Mouse (Mus musculus) midbrain, postnatal 0 days (tissue): ENCODE results near the gene Sptbn2. TPM values are rescaled to one million over a fixed set of nuclear protein-coding genes. Genes with fewer than 3 reads are reported as not detected.

ENCODE experiments used
- ATAC-seq: fragments of 200-750 bp; cut with Nextera tagmentation; 2 replicates; pipeline ENCODE4 v1.8.0; 2017; ENCODE audit warnings: moderate number of reproducible peaks, mild to moderate bottlenecking, moderate TSS enrichment, moderate library complexity; ENCODE audit not compliant: low FRiP score
- DNase-seq: peaks from one replicate; pipeline ENCODE4 v3.0.0-alpha.2; 2015; ENCODE audit warnings: low spot score
- H3K27ac ChIP-seq: fragments of 300-500 bp; sonication (generic); 2 replicates; pipeline ENCODE4 v1.5.1; 2014; ENCODE audit warnings: low read depth, mild to moderate bottlenecking, low read length, mixed read lengths
- H3K27me3 ChIP-seq: fragments of 300-500 bp; sonication (generic); 2 replicates; pipeline ENCODE4 v1.6.1; 2014; ENCODE audit warnings: low read length, control low read depth, mixed read lengths; ENCODE audit not compliant: insufficient read depth
- H3K36me3 ChIP-seq: fragments of 300-500 bp; sonication (generic); 2 replicates; pipeline ENCODE4 v1.6.1; 2014; ENCODE audit warnings: low read length, control low read depth, mixed read lengths; ENCODE audit not compliant: insufficient read depth
- H3K4me1 ChIP-seq: fragments of 300-500 bp; sonication (generic); 2 replicates; pipeline ENCODE4 v1.6.1; 2014; ENCODE audit warnings: mild to moderate bottlenecking, control low read depth, antibody characterized with exemption, low read length, mixed read lengths; ENCODE audit not compliant: insufficient read depth
- H3K4me2 ChIP-seq: fragments of 300-500 bp; sonication (generic); 2 replicates; pipeline ENCODE4 v1.6.1; 2014; ENCODE audit warnings: low read depth, mild to moderate bottlenecking, low read length, mixed read lengths; ENCODE audit not compliant: poor library complexity, severe bottlenecking
- H3K4me3 ChIP-seq: fragments of 300-500 bp; sonication (generic); 2 replicates; pipeline ENCODE4 v1.5.1; 2014; ENCODE audit warnings: low read depth, mild to moderate bottlenecking, low read length, moderate library complexity
- H3K9ac ChIP-seq: fragments of 300-500 bp; sonication (generic); replicated peaks from 2 replicates; pipeline ENCODE4 v1.6.1; 2014; ENCODE audit warnings: mild to moderate bottlenecking, low read length, moderate library complexity, mixed read lengths; ENCODE audit not compliant: poor library complexity, severe bottlenecking
- H3K9me3 ChIP-seq: fragments of 300-500 bp; sonication (generic); 2 replicates; pipeline ENCODE4 v1.6.1; 2016; ENCODE audit warnings: low read length, control low read depth
- CTCF ChIP-seq: IDR thresholded peaks from 2 replicates; pipeline ENCODE4 v1.5.1; 2016; ENCODE audit warnings: antibody characterized with exemption, mild to moderate bottlenecking
- WGBS: fragments of 180-500 bp; shearing (Covaris S2); extraction: QIAGEN DNeasy Blood & Tissue Kit; methylation state at CpG from one replicate; pipeline ENCODE4 v1.1.7; 2014; 5-methylcytosine and 5-hydroxymethylcytosine counted together
- polyA plus RNA-seq: library from polyadenylated mRNA; unstranded; fragments of >200 nt; fragmentation: Nextera tagmentation; extraction: Ambion mirVana; gene quantifications from 2 replicates; pipeline ENCODE4 v1.2.1, GENCODE M21; 2015
- total RNA-seq: library from RNA; depleted of rRNA; stranded (reverse); fragments of >200 nt; gene quantifications from 2 replicates; pipeline ENCODE4 v1.2.3, GENCODE M21; 2014; rRNA removed

Gene Sptbn2
- total and polyA plus RNA-seq, 2 experiments from 2014 or later = 19.7 to 154 TPM

DNA sequence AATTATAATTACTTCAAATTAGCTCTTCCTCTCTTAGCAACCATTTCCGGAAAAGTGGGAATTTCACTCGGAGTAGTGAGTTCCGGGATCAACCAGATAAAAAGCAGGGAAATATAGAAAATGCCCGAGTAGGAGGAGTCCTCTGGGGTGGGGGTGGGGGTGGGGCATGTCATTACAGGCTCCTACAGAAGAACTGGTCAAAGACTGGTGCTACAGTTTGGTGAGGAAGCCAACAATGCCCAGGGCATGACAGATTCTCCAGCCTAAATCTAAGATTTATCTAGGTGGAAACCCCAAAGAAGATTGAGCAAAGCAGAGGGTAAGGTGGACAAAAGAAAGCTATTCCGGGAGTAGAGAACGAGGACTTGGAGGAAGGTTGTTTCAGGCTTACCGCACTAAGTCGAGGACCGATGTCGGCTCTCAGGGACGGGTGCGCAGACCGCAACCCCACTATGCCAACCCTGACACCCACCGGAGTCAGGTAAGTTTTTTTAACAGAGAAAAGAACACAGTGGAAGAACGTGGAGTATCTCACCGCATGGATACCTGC, 82.4 kb downstream of the Sptbn2 start:
- no peak for TF ChIP-seq CTCF
- Histone ChIP-seq H3K27me3 (no peaks in the 10 kb centered on the region), H3K36me3 (peaks cover 5% of the 10 kb centered on the region; the same call in 1 of the 2 replicates), H3K4me3 (peak overlapping the region; percentile 73), H3K4me1 (peaks cover 13% of the 10 kb centered on the region; the same call in 1 of the 2 replicates), H3K4me2 (peak overlapping the region; percentile 66), H3K27ac (peak overlapping the region; percentile 86), H3K9me3 (no peaks in the 10 kb centered on the region), H3K9ac (peak overlapping the region; percentile 79)
- WGBS = 2% methylated on average over 16 of the region's 16 CpGs
- DNase-seq = peak; percentile 14
- 0 out of 2 replicates have a peak, but pooled peaks have one; percentile 50 for ATAC-seq

DNA sequence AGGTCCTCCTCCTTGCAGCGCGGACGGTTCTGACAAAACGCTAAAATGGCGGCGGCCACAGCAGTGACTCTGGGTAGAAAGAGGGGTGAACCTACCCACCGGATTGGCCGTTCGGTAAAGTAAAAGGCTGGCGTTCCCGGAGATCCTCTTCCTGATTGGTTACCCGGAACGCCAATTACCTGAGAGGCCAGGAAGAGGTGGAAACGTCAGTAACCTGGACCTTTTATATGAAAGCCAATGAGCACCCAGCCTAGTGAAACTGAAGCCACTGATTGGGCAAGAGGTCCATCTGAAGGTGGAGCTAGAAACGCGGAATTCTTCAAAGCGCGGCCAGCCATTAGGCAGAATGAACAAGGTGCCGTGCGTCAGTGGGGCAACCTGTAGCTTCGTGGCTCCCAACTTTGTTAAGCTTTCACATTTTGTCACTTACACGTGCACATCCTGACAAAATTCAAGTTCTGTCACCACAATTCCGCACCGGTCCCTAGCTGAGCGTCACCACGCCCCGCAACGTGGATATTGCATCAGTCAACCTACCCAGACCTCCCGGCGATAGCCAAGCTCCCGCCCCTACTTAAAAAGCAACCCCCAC, 83.0 kb downstream of the Sptbn2 start, which contains the start of gene Rbm4:
TSS of gene Rbm4 (minus strand) at position 71 of the 592 bp plus-strand sequence.
- peak within 1 kb of the TSS; percentile 86 for H3K27ac ChIP-seq
- TF ChIP-seq CTCF = no peak
- no peaks in the 10 kb centered on the region for H3K27me3 ChIP-seq
- peak within 1 kb of the TSS; percentile 73 for H3K4me3 ChIP-seq
- H3K9ac ChIP-seq = peak within 1 kb of the TSS; percentile 79
- under 1% methylated on average over 31 of the region's 31 CpGs for WGBS
- peaks cover 6% of the 10 kb centered on the region; the same call in 1 of the 2 replicates for H3K36me3 ChIP-seq
- no peaks in the 10 kb centered on the region for H3K9me3 ChIP-seq
- DNase-seq (peak; percentile 100), ATAC-seq (peak; percentile 99)
- H3K4me1 ChIP-seq = peaks cover 13% of the 10 kb centered on the region; the same call in 1 of the 2 replicates
- peak within 1 kb of the TSS; percentile 66 for H3K4me2 ChIP-seq

DNA sequence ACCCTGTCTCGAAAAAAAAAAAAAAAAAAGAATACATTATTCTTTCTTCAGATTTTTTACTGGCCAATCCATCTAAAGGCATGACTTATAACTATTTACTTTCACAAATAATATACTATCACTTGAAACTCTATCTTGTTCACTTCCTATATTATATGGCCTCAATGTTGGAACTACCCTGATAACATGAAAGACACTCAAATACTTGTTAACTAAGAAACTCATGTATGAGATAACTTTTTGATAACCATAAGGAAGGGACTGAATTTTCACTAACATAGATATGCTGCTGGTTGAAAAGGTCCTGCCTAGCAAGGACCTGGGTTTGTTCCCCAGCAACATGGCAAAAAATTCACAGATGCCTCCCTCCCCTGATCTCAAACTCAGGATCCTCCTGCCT, 85.0 kb downstream of the Sptbn2 start:
- ATAC-seq = no peak

DNA sequence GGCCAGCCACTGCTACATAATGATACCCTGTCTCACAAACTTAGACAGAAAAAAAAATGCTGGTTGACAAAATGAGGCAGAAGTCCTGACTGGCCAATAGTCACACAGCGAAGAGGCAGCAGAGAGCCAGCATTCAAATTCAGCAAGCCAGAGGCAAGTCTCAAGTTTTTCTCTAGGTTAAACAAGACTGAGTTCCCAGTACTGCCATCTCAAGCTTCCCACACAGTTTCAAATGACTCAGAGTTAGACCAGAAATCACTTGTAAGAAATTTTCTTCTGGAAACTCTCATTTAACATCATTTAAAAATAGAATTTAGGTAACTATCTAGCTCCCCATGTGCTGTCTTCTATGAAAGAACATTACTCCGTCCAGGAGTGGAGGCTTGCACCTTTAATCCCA, 86.9 kb downstream of the Sptbn2 start:
- DNase-seq = no peak
- H3K36me3 ChIP-seq = peaks cover 24% of the 10 kb centered on the region
- 96% methylated on average over 2 of the region's 2 CpGs for WGBS
- H3K27me3 ChIP-seq = no peaks in the 10 kb centered on the region
- ATAC-seq = no peak
- H3K27ac ChIP-seq = no peak overlapping the region
- no peaks in the 10 kb centered on the region for H3K9me3 ChIP-seq
- H3K4me3 ChIP-seq = no peak overlapping the region
- no peak for TF ChIP-seq CTCF
- H3K4me1 ChIP-seq = no peaks in the 10 kb centered on the region
- no peak overlapping the region for H3K4me2 ChIP-seq
- H3K9ac ChIP-seq = no peak overlapping the region

More for the DNA sequence above, 85.0 kb downstream of the Sptbn2 start:
- Histone ChIP-seq H3K9me3 (no peaks in the 10 kb centered on the region), H3K4me2 (no peak overlapping the region), H3K27ac (no peak overlapping the region), H3K36me3 (peaks cover 10% of the 10 kb centered on the region), H3K27me3 (no peaks in the 10 kb centered on the region), H3K4me1 (peaks cover 4% of the 10 kb centered on the region; the same call in 1 of the 2 replicates), H3K9ac (no peak overlapping the region), H3K4me3 (no peak overlapping the region)
- DNase-seq = no peak
- no peak for TF ChIP-seq CTCF
- WGBS = 93% methylated on average over 1 of the region's 1 CpGs

DNA sequence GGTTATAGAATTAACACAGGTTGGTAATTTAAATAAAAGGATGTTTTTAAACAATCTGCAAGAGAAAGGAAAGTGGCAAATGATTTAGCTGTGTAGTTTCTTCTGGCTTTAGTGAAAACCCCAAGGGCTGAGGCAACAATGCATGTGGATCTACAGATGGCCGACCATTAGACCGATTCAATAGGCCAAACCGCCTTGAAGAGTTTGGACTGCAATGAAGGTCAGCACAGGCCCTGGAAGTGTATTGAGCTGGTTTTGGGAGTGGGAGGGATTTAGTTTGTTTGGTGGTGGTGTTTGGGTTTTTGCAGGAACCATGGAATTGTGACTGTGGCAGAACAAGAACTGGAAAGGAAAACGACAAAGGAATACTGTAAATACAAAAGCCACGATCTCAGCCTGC, 88.1 kb downstream of the Sptbn2 start:
- Histone ChIP-seq H3K27ac (no peak overlapping the region), H3K9ac (no peak overlapping the region), H3K4me3 (no peak overlapping the region), H3K4me2 (no peak overlapping the region), H3K36me3 (peaks cover 34% of the 10 kb centered on the region), H3K9me3 (no peaks in the 10 kb centered on the region), H3K4me1 (no peaks in the 10 kb centered on the region), H3K27me3 (no peaks in the 10 kb centered on the region)
- no peak for DNase-seq
- WGBS = 95% methylated on average over 5 of the region's 5 CpGs
- TF ChIP-seq CTCF = no peak
- no peak for ATAC-seq

Other genes starting within 250 kb of the Sptbn2 start
- 12.2 and 20.9 TPM in 2 replicates for gene Syt12, start 233.7 kb upstream of the Sptbn2 start, total RNA-seq
- 7.0 and 7.6 TPM in 2 replicates for gene Syt12, start 233.7 kb upstream of the Sptbn2 start, polyA plus RNA-seq
- not detected in 2 replicates for gene 2010003K11Rik, start 212.6 kb upstream of the Sptbn2 start, total RNA-seq
- 0.23 TPM in 1 of 2 replicates, not detected in the other for gene 2010003K11Rik, start 212.6 kb upstream of the Sptbn2 start, polyA plus RNA-seq
- gene Pcx, start 200.7 kb upstream of the Sptbn2 start, total RNA-seq = 45.1 and 57.8 TPM in 2 replicates
- 32.0 and 41.2 TPM in 2 replicates for gene Pcx, start 200.7 kb upstream of the Sptbn2 start, polyA plus RNA-seq
- 164 TPM in 2 replicates for gene Lrfn4, start 95.5 kb upstream of the Sptbn2 start, total RNA-seq
- 15.4 and 17.1 TPM in 2 replicates for gene Lrfn4, start 95.5 kb upstream of the Sptbn2 start, polyA plus RNA-seq
- gene Rce1, start 85.5 kb upstream of the Sptbn2 start, total RNA-seq = 74.9 and 85.1 TPM in 2 replicates
- gene Rce1, start 85.5 kb upstream of the Sptbn2 start, polyA plus RNA-seq = 43.3 and 46.7 TPM in 2 replicates
- 0.99 and 3.0 TPM in 2 replicates for gene Gm960, start 12.5 kb upstream of the Sptbn2 start, total RNA-seq
- gene Gm960, start 12.5 kb upstream of the Sptbn2 start, polyA plus RNA-seq = 5.9 and 6.4 TPM in 2 replicates
- 63.2 and 89.1 TPM in 2 replicates for gene Rbm4b, start 45.3 kb downstream of the Sptbn2 start, total RNA-seq
- 88.6 and 89.7 TPM in 2 replicates for gene Rbm4b, start 45.3 kb downstream of the Sptbn2 start, polyA plus RNA-seq
- gene Rbm4, start 82.7 kb downstream of the Sptbn2 start, total RNA-seq = 90.5 and 97.4 TPM in 2 replicates
- gene Rbm4, start 82.7 kb downstream of the Sptbn2 start, polyA plus RNA-seq = 39.0 and 40.0 TPM in 2 replicates
- gene Gm21992, start 100.4 kb downstream of the Sptbn2 start, total RNA-seq = 8.1 and 22.3 TPM in 2 replicates
- 12.6 and 17.9 TPM in 2 replicates for gene Gm21992, start 100.4 kb downstream of the Sptbn2 start, polyA plus RNA-seq
- 41.5 and 43.8 TPM in 2 replicates for gene Rbm14, start 100.5 kb downstream of the Sptbn2 start, total RNA-seq
- 37.9 and 38.4 TPM in 2 replicates for gene Rbm14, start 100.5 kb downstream of the Sptbn2 start, polyA plus RNA-seq
- 19.9 and 20.0 TPM in 2 replicates for gene Ccs, start 128.2 kb downstream of the Sptbn2 start, total RNA-seq
- gene Ccs, start 128.2 kb downstream of the Sptbn2 start, polyA plus RNA-seq = 40.1 and 42.6 TPM in 2 replicates
- 0.38 and 1.0 TPM in 2 replicates for gene Ccdc87, start 128.2 kb downstream of the Sptbn2 start, total RNA-seq
- gene Ccdc87, start 128.2 kb downstream of the Sptbn2 start, polyA plus RNA-seq = 1.1 and 1.2 TPM in 2 replicates
- 117 and 125 TPM in 2 replicates for gene Ctsf, start 144.0 kb downstream of the Sptbn2 start, total RNA-seq
- 82.5 and 91.1 TPM in 2 replicates for gene Ctsf, start 144.0 kb downstream of the Sptbn2 start, polyA plus RNA-seq
- gene Actn3, start 166.7 kb downstream of the Sptbn2 start, total RNA-seq = 4.5 and 5.3 TPM in 2 replicates
- 3.8 and 4.4 TPM in 2 replicates for gene Actn3, start 166.7 kb downstream of the Sptbn2 start, polyA plus RNA-seq
- gene Zdhhc24, start 167.5 kb downstream of the Sptbn2 start, total RNA-seq = 24.0 and 29.8 TPM in 2 replicates
- gene Zdhhc24, start 167.5 kb downstream of the Sptbn2 start, polyA plus RNA-seq = 17.2 and 18.1 TPM in 2 replicates
- gene Bbs1, start 195.5 kb downstream of the Sptbn2 start, total RNA-seq = 31.8 and 40.6 TPM in 2 replicates
- 9.0 and 10.2 TPM in 2 replicates for gene Bbs1, start 195.5 kb downstream of the Sptbn2 start, polyA plus RNA-seq
- 84.6 and 94.7 TPM in 2 replicates for gene Dpp3, start 217.1 kb downstream of the Sptbn2 start, total RNA-seq
- 87.7 and 96.3 TPM in 2 replicates for gene Dpp3, start 217.1 kb downstream of the Sptbn2 start, polyA plus RNA-seq
- gene Peli3, start 232.0 kb downstream of the Sptbn2 start, total RNA-seq = 10.9 and 24.4 TPM in 2 replicates
- gene Peli3, start 232.0 kb downstream of the Sptbn2 start, polyA plus RNA-seq = 8.4 and 8.6 TPM in 2 replicates